Mouse (Mus musculus) lung, postnatal 0 days (tissue): ENCODE results near the gene Topbp1.

Experiments used
- CTCF ChIP-seq: IDR thresholded peaks from 2 replicates; pipeline ENCODE4 v1.5.1; 2016; ENCODE audit warnings: antibody characterized with exemption, mild to moderate bottlenecking
- EP300 ChIP-seq: IDR thresholded peaks from 2 replicates; pipeline ENCODE4 v1.6.1; 2016; ENCODE audit warnings: antibody characterized with exemption, mild to moderate bottlenecking, control low read depth

- TF ChIP-seq CTCF (no peak), EP300 (no peak)
Measured at GRCm38 (mm10) chr9:103347996-103348490, 43.0 kb downstream of the Topbp1 start.
